ENCODE assay signal across 1 mouse cellular context in genomic region chr11:4716530-4717236, GRCm38 (mm10).
TF ChIP-seq lines count a peak whose summit lies in the region.

No protein-coding gene starts in this region.

TF ChIP-seq in CH12.LX, 34 proteins besides CTCF, POLR2A, EP300 and RAD21 (continued from another document):
- no peak for TF ChIP-seq NRF1 (IDR thresholded peaks at IDR 0.05; ENCODE audit: low read depth, low read length)
- peak; percentile 46; the same call in 1 of the 2 replicates for TF ChIP-seq MXI1 (IDR thresholded peaks at IDR 0.05; ENCODE audit: low read depth, low read length)
